Mouse (Mus musculus) kidney, adult 9 months (tissue): ENCODE data around the gene Gm20532.

Experiments used
- DNase-seq: peaks from one replicate; pipeline ENCODE4 v3.0.0; 2022

The Gm20532 gene

DNA sequence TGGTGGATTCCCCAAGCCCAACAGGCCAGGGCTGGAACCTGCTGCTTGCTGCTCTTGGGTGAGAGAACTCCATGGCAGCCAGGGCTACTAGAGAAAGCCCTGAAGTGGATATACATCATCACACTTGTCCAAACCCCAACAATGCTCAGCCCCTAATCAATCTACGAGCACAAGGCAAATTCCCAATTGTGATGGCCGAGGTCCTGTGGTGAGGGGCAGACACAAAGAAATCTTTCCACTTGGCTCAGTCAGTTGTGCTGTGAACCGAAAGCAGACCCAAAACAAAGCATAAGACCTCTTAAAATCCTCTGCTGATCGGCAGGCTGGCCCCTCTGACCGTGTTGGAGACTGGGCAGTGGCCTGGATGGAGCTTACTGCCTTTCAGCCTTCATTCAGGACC is 11.6 kb upstream of the Gm20532 start:
- DNase-seq, result no peak

DNA sequence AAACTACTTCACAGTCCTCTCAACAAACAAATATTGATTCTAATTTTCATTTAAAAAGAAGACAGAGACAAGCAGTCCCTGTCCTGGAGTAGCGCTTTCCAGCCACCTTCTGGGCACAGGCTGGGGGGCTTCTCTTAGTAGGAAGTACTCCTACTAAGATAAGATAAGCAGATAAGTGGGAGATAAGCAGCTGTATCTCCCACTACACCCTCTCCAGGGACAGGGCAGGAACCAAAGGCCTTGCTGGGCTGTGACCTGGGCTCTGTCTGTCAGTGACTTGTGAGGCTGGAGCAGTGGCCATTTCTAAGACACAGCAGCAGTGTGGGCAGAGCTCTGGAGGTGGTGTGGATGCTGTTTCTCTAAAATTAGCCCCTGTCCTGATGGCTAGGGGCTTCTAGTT is 11.1 kb upstream of the Gm20532 start:
- no peak for DNase-seq

DNA sequence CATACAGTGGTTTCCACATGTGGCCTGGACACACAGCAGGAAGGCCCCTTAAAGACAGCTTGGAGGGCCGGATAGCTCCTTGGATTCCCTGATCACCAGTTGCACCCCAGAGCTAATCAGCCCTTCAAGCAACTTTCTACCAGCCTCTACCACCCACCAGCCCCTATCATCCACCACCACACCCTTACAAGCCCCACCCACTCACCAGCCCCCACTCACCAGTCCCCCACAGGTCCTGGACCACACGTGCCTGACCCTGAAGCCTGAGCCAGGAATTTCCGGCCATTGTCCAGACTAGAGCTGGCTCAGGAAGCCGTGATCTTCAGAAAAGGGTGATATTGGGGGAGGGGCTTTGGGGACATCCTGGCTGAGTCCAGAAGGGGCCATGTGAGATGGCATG is 10.6 kb upstream of the Gm20532 start:
- peak; percentile 74 for DNase-seq

DNA sequence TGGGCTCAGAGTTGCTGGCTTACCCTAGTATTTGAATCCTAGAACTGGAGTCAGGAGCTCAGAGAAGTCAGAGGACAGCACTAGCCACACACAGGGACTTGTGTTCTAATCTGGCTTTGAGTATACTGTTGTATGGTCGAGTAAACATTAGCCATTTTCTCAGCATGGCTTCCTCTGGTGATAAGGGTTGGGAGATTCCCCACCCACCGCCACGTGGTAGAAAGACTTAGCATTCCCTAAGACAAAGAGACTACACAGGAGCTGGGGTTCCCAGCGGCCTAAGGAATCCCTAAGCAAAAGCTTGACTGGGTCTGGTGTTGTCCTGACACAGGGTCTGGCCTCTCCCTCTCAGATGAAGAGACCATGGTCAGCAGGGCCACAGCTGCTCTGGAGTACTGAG is 10.0 kb upstream of the Gm20532 start:
- no peak for DNase-seq

DNA sequence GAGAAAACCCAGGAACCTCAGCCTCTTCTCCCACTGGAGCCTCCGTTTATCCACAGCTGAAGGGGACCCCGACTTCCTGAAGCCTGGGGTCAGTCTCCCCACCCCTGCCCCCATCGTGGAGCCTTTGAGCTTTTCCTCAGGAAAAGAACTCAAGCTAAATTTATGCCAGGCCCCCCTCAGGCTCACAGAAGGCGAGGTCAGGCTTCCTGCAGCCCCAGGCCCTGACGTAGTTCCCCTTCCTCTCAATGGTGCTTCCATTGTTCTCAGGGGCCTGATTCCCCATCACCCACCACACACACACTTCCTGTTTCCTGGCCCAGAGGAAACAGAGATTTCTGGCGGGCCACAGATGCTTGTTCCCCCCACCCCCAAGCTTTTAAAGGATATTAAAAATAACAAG is 8.1 kb upstream of the Gm20532 start:
- peak; percentile 83 for DNase-seq

DNA sequence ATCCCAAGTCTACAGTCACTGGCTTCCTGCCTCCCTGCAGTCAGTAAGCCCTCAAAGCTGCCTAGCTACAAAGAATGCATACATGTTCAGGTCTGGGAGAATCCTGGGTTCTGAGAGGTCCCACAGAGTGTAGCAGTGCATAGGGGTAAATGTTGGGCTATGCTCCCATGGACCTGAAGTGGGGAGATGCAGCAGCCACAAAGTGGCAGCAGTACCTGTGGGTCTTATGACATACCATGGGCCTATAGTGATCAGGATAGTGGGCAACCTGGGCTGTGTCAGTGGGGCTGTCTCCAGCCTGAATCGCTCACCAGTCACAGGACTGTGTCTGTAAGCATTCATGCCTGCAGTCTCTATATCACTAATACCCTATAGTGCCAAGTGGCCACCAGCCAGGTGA is 6.7 kb upstream of the Gm20532 start, which contains the start of gene Egfl7:
Gene Egfl7, plus strand, starts transcription at position 301 of the 400 bp plus-strand sequence.
- no peak for DNase-seq

DNA sequence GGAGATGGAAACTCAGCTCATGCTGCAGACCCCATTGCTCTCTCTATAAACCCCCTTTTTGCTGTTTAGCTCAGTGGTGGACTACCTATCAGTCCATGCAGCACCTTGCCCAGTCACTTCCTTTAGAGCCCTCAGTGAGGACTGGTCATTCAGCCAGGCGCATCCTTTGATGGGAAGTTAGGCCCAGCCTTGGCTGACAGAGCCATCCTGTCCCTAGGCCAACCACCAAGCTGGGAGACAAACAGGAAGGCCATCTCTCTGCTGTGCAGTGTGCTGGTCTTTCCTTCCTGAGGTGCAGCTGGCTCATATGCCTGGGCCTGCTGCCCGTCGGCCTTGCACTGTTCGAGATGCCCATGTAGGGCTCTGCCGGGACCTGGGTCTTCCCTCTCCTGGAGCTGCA is 5.7 kb upstream of the Gm20532 start:
- DNase-seq, result peak; percentile 54

DNA sequence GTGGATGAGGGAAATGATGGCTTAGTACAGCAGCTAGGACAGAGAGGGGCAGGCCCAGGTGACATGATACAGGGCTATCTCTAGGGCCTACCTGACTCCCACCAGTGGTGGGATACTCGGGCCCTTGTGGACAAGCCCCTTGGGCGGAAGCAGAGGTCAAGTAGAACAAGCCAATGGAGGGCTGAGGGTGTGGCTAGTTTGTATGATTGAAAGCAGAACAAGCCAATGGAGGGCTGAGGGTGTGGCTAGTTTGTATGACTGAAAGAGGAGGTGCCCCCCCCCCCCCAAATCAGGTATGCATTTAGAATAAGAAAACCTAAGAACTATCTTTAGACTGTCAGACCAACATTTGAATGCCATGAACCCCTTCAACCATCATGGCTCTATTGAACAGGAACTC is 4.2 kb upstream of the Gm20532 start:
- DNase-seq, result peak; percentile 67

DNA sequence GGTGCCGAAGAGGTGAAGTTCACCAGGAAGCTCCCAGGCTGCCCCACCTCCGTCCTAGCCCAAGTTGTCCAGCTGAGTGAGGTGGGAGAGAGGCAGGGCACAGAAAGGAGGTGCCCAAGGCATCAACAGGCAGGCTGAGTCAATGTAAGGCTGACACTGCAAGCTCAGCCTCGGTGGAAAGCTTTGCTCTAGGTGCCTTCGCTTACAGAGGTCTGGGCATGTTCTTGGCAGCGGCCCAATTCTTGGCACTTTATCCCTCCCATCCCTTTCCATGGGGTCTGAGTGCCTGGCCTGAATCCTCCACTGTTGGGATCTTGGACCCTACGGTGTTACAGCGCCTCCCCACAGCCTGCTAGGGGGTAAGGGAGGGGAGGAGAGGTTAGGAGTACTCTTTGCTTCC is 3.7 kb upstream of the Gm20532 start:
- DNase-seq, result no peak

DNA sequence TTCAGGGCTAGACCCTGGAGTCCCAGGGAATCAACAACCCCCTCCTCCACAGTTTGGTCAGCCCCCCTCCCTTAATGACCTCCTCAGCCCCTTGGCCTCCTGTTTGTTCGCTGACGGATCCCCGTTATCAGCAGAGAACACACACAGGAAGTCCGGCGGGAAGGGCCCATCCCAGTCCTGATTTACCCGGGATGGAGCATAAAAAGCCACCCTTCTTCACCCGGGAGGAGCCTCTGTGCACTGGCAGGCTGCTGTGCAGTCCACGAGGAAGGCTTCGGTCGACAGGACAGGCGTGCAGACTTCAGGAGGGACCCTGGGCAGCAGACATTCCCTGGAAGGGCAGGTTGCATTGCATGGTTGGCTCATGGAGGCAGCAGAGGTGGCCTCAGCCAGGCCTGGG is 2.8 kb upstream of the Gm20532 start:
- DNase-seq, result peak; percentile 79

DNA sequence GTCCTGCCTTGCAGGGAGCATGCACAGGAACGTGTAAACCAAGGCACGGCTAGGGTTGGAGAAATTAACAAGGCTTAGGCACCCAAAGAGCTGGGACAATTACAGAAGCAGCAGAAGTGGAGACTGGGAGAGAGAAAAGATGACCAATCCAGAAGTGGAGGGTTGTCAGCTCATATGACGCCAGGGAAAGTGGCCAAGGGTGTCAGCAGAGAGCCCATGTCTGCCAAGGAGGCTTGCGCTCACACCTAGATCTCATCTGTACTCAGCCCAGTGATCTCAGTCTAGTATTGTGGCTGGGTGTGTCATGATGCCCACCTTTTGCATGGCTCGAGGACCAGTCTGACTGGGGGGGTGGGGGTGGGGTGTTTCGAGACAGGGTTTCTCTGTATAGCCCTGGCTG is 726 bp upstream of the Gm20532 start:
- DNase-seq, result no peak

DNA sequence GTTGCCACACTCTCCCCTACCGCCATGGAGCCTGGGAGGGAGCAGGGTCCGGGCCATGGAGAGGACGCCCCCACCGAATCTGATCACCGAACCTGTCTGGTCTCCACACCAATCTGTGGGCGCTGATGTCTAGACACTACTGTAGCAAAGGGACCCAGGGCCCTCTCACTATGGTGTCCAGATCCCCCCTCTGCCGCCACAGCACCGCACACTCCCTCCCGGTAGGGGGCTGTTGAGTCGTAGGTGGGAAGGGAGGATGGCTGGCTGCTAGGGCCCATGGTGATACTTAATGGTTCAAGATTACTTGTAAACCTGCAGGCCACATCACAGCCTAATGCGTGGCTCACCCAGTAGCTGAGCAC is 586 bp downstream of the Gm20532 start:
- DNase-seq, result no peak

DNA sequence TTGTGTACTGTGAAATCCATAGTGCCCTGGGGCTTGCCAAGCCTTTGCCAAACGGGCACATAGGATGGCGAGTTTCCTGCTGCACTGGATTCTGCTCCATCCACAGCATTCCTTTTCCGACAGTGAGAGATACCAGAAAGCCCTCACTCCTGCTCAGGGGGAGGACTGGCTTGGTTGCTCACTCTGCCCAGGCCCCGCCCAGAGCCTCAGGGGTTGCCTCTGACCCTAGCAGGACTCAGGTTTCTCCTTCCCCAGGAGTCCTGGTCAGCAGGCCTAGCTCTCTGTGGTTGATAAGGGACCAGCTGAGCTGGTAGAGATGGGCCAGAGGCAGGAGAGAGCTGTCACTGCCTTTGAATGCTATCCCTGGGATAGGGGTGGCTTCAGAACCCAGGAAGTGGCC is 2.1 kb downstream of the Gm20532 start:
- DNase-seq, result no peak

DNA sequence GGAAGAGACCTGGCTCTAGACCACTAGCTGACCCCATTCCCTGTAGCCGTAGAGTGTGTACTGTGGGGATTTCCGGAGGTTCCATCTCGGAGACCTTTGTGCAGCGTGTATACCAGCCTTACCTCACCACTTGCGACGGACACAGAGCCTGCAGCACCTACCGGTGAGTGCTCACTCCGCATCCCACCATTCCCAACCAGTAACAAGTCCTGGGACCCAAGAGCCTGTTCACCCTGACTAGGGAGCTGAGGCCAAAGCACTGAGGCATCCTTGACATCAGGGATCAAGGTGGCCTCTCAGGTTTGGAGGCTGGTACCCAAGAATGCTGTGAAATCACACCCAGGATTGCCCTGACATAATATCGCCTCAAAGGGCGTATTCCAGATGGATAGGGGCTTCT is 2.8 kb downstream of the Gm20532 start:
- DNase-seq, result no peak

DNA sequence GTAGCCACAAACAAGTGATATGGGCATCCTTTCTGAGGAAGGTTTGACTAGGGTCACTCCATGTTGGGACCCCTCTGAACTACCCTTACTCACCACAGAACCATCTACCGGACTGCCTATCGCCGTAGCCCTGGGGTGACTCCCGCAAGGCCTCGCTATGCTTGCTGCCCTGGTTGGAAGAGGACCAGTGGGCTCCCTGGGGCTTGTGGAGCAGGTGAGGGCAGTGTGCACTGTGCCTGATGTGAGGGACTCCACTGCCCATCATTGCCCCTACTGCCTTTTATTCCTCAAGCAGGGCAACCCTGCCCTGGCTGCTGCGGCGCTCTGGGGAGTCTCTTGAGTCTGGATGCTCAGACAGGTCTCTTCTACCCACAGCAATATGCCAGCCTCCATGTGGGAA is 3.8 kb downstream of the Gm20532 start:
- no peak for DNase-seq

DNA sequence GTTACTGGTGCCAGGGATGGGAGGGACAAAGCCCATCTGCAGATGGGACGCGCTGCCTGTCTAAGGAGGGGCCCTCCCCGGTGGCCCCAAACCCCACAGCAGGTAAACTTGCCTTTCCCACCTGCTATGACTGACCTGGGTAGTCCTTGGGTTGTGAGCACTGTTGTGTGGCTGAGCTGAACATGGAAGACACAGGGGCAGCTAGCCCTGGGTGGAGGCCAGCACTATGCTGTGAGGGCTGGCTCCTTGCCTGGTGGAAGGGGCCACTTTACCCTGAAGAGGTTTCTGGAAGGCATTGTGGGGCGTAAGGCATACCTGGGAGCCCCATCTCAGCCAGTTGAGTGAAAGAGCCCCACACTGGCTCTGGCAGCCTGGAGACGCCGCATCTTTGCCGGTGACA is 4.5 kb downstream of the Gm20532 start:
- no peak for DNase-seq

DNA sequence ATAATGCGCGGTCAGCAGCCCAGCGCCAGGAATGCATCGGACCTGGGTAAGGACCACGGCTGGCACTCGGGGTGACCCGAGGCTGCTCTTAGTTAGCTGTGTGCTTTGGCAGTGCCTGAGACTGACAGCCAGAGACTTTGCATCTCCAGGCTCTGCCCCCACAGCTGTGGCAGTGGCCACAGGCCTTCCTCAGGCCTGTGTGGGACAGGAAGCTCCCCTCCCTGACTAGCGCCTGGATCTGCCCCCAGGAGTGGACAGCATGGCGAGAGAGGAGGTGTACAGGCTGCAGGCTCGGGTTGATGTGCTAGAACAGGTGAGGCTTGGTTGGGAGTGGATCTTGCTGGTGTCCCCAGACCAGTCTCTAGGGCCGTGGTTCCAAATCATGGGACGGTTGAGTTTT is 5.0 kb downstream of the Gm20532 start:
- DNase-seq, result no peak

DNA sequence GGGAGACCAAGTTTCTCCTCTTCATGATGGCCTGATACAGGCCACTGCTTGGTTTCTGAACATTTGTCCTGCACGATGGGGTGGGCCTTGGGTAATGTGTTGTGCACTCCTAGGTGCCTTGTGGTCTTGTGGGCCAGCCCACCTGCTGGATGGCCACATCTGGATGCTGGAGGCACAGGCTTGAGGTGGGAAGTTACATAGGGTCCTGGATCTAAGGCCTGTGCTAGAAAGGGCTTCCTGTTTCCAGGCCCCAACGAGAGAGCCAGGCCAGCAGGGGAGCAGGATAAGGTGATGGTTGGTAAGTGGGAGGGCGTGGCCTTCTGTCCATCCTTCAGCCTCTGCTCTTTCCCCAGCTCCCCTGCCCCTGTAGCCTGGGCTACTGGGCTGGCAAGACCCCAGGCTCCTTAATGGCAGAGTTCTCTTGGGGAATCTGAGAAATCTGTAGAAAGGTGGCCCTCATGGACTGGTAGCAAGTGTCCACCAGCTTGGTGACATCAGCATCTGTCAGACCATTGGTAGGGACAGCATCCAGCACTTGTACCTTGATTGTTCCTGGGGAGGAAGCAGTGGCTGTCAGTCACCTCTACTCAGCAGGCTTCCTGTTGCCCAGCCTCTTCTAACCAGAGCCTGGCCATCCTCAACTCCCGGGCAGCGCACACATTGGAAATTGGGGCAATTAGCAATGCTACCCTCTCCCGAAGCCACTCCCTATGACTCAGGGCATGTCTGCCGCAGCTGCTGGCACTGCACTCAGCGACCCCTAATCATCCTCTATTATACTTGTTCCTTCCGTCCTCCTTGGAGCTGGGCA is 7.0 kb downstream of the Gm20532 start:
- DNase-seq, result no peak

DNA sequence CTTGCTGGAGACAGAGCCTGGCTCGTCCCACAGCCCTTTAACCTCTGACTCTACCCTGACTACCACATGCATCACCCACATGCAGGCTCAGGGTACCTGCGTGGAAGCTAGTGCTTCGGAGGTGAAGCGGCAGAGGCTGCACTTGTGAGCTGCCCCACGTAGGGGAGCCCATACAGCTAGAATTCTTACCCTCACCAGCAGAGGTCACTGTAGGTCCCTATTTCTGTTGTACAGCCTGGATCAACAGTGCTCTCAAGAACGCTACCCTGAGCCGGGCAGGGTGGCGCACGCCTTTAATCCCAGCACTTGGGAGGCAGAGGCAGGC is 7.5 kb downstream of the Gm20532 start:
- peak; percentile 88 for DNase-seq

DNA sequence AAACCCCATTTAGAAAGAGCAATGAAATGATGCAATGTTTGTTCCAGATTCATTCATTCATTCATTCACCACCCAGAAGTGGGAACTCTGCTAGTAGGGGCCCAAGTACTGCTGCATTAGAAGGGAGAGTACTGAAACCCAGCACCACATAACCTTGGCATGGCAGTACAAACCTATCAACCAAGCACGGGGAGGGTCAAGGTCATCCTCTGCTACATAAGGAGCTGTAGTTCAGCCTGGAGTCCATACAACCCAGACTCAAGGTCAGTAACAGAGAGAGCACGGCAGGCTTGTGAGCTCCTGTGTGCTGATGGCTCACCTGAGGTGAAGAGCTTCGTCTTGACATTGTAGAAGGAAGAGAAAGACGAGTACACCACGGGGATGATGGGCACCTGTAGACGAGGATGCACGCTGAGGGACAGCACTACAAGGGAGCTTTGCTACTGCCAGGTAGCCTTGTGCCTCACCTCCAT is 8.1 kb downstream of the Gm20532 start:
- DNase-seq, result no peak

DNA sequence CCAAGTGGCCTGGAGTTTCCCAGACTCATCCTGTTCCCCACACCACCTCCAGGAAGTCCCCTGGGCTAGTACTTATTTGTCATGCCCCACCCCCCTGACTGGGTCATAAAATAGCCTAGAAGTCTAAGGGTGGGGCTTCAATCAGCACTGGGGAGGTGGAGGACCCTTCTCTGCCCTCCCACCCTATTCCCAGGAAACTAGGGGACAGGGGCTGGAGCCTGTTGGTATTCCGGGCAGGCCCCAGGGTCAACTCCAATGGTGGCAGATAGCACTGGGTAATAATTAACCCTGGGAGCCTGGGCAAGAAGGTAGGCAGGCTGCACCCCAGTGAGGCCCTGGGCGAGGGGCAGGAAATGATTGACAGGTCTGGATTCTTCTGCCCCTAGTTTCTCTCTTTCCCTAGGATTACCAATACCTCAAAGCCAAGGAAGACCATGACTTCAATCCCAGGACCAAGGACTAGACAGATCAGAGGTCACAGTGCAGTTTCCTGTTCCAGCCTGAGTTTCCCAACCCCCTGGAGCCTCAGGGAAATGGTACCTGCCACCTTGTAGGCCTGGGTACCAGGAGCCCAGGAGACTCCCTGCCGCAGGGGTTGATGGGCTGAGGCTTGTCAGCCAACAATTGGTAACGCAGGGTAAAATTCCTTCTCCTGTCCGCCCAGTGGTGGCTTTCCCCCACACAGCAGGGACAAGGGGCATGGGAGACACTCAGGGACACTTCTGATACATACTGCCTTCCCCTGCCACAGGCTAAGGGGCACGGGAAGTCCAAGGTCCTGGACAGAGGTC is 8.7 kb downstream of the Gm20532 start:
- peak; percentile 90 for DNase-seq

DNA sequence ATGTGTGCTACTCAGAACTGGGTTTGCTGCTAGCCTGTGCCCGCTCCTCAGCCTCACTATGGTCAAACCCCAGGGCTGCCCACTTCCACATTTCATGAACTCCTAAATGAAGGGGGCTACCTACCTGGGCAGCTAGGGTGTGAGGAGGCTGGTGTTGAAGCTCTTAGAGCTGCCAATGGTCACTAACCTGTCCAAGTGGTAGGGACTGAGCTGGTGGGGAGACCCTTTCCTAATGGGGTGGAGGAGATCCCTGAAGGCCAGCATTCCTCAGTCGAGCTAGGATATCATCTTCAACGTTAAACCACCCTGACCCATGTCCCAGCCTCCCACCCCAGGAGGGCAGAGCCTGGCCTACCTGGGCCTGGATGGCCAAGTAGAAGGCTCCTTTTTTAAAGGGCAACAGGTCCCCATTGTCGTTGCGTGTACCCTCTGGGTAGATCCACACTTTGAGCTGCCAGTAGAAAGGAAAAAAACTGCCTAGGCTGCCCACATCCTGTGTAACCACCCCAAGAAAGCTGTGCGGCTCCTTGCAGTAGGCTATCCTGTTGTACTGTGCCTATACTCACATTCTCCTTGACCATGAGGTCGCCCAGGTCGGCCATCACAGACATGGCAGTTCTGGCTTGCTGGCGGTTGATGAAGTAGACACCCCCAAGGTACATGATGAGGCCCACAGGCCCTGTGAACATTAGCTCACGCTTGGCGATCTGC is 9.4 kb downstream of the Gm20532 start:
- DNase-seq, result no peak

DNA sequence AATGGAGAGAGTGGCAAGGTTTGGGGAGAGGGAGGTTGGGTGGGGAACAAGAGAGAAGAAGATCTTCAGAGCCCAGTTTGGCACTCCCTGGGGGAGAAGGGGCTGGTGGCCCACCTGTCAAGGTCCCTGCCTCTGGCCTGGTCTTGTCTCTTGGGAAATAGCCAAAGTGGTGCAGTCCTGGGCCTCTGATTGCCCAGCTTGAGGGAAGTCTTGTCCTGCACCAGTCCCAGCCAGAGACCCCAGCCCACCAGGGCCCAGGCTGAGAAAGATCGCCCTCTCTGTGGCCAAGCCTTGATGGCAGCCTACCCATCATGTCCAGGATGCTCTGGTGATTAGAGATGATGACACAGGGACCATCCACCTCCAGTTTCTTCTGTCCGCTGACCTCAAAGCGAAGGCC is 10.5 kb downstream of the Gm20532 start:
- DNase-seq, result no peak

DNA sequence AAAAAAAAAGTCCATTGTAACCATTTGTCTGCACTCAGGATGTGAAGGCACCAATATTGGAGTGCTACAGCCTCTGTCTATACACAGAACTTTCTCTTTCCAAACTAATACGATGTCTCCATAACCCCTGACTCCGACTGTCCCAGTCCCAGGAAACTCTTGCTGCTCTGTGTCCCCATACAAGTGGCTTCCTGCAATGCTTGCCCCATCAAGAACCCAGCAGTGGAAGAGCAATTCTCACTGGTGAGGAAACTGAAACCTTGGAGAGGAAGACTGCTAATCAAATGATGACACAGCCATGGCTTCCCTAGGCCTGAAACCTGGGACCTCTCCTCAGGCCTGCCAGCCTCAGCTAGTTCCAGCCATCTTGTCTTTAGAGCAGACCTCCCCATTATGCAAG is 11.4 kb downstream of the Gm20532 start:
- DNase-seq, result no peak
